Mouse (Mus musculus): ENCODE measurements at regions not wholly inside any gene's neighbourhood (a gene's known extent, or its start where the extent isn't known, plus 50 kb on each side); places are given as distances from the start of the nearest gene placed in this dataset.

GRCm38 (mm10) chr16:29799893-29800292 is 220.8 kb downstream of the Opa1 start:
- no peak for DNase-seq (ENCODE audit: low read depth, low spot score)

GRCm38 (mm10) chr16:29800457-29800856 is 221.3 kb downstream of the Opa1 start:
- DNase-seq (ENCODE audit: low read depth, low spot score): no peak

- DNase-seq (ENCODE audit: low read depth, low spot score): no peak
These were observed 223.0 kb downstream of the Opa1 start for GRCm38 (mm10) chr16:29802085-29802484.

- DNase-seq (ENCODE audit: low read depth, low spot score): no peak
These were observed 223.5 kb downstream of the Opa1 start for GRCm38 (mm10) chr16:29802603-29803002.

- DNase-seq (ENCODE audit: low read depth, low spot score): no peak
These were observed 228.7 kb downstream of the Opa1 start for GRCm38 (mm10) chr16:29807859-29808258.

GRCm38 (mm10) chr16:29808851-29809250 is 229.7 kb downstream of the Opa1 start:
- no peak for DNase-seq (ENCODE audit: low read depth, low spot score)

- DNase-seq (ENCODE audit: low read depth, low spot score): no peak
These were observed 234.4 kb downstream of the Opa1 start for GRCm38 (mm10) chr16:29813411-29814038.

GRCm38 (mm10) chr16:29814039-29814438 is 234.9 kb downstream of the Opa1 start:
- DNase-seq (ENCODE audit: low read depth, low spot score): peak; percentile 76

- no peak for DNase-seq (ENCODE audit: low read depth, low spot score)
These were observed 235.5 kb downstream of the Opa1 start for GRCm38 (mm10) chr16:29814655-29815054.

GRCm38 (mm10) chr16:29815200-29815599 is 236.1 kb downstream of the Opa1 start:
- DNase-seq (ENCODE audit: low read depth, low spot score): no peak

GRCm38 (mm10) chr16:29815632-29816337 is 236.7 kb downstream of the Opa1 start:
- DNase-seq (ENCODE audit: low read depth, low spot score): no peak

- no peak for DNase-seq (ENCODE audit: low read depth, low spot score)
These were observed 237.7 kb downstream of the Opa1 start for GRCm38 (mm10) chr16:29816681-29817369.

GRCm38 (mm10) chr16:29818807-29819440 is 239.8 kb downstream of the Opa1 start:
- DNase-seq (ENCODE audit: low read depth, low spot score): no peak

GRCm38 (mm10) chr16:29820704-29821103 is 241.6 kb downstream of the Opa1 start:
- no peak for DNase-seq (ENCODE audit: low read depth, low spot score)

GRCm38 (mm10) chr16:29822110-29822509 is 242.1 kb upstream of the Hes1 start:
- DNase-seq (ENCODE audit: low read depth, low spot score): peak; percentile 47

GRCm38 (mm10) chr16:29822843-29823401 is 241.3 kb upstream of the Hes1 start:
- no peak for DNase-seq (ENCODE audit: low read depth, low spot score)

- no peak for DNase-seq (ENCODE audit: low read depth, low spot score)
These were observed 237.3 kb upstream of the Hes1 start for GRCm38 (mm10) chr16:29826927-29827326.

GRCm38 (mm10) chr16:29827776-29828175 is 236.4 kb upstream of the Hes1 start:
- no peak for DNase-seq (ENCODE audit: low read depth, low spot score)

- DNase-seq (ENCODE audit: low read depth, low spot score): no peak
These were observed 234.7 kb upstream of the Hes1 start for GRCm38 (mm10) chr16:29829457-29829856.

- no peak for DNase-seq (ENCODE audit: low read depth, low spot score)
These were observed 234.1 kb upstream of the Hes1 start for GRCm38 (mm10) chr16:29830101-29830500.

GRCm38 (mm10) chr16:29833298-29833697 is 230.9 kb upstream of the Hes1 start:
- no peak for DNase-seq (ENCODE audit: low read depth, low spot score)

- DNase-seq (ENCODE audit: low read depth, low spot score): no peak
These were observed 230.3 kb upstream of the Hes1 start for GRCm38 (mm10) chr16:29833875-29834274.
